Mouse (Mus musculus) C2C12 (cell line): ENCODE measurements around the gene Cd160.

ENCODE experiments used
- CTCF ChIP-seq: IDR thresholded peaks from one replicate; pipeline ENCODE4 v1.5.1; 2011; ENCODE audit not compliant: control insufficient read depth, insufficient read depth, insufficient read length
- FOSL1 ChIP-seq: IDR thresholded peaks from one replicate; pipeline ENCODE4 v1.8.0; 2011; ENCODE audit warnings: mild to moderate bottlenecking, low read length; ENCODE audit not compliant: poor library complexity, insufficient read depth, severe bottlenecking

DNA sequence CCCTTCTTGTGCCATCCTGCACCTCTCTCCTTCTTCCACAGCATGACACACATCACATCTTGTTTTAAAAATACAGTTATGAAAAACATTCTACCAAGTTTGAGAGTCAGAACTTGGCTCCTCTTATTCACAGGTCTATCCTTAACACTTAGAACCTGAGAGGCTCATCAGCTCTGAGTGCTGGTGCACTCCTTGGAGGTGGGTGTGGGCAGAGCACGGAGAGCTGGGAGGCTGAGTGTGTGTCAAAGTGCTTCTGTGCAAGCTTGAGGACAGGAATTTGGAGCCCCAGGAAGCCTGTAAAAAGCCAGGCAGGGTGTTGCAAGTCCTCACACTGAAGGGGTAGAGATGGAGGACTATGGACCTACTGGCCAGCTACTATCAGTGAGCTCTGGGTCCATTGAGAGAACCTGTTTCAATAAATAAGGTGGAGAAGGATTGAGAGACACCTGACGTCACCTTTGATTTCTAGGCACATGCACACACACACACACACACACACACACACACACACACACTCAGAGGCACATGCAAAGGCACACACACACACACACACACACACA, 20.1 kb upstream of the Cd160 start:
- no peak for TF ChIP-seq CTCF
- no peak for TF ChIP-seq FOSL1
